Mouse (Mus musculus) heart, adult 2 months (tissue): Measurements from ENCODE around the gene Camk2b.

ENCODE experiments used
- CTCF ChIP-seq: fragments of 200-600 bp; IDR thresholded peaks from 2 replicates; pipeline ENCODE4 v1.8.1; 2022; ENCODE audit warnings: antibody characterized with exemption, mild to moderate bottlenecking, moderate library complexity
- EP300 ChIP-seq: fragments of 200-500 bp; IDR thresholded peaks from 2 replicates; pipeline ENCODE4 v1.6.1; 2011; ENCODE audit warnings: low read depth, low read length, control low read depth; ENCODE audit not compliant: insufficient read depth
- POLR2A ChIP-seq: fragments of 200-500 bp; IDR thresholded peaks from 2 replicates; pipeline ENCODE4 v1.6.1; 2011; ENCODE audit warnings: mild to moderate bottlenecking, low read depth, low read length, control low read depth; ENCODE audit not compliant: insufficient read depth

GRCm38 (mm10) chr11:5994212-5994611 is 72.0 kb downstream of the Camk2b start:
- no peak for TF ChIP-seq CTCF
- no peak for TF ChIP-seq POLR2A
- TF ChIP-seq EP300, result no peak
